ENCODE assay signal across 27 mouse cellular contexts in the genomic region with DNA sequence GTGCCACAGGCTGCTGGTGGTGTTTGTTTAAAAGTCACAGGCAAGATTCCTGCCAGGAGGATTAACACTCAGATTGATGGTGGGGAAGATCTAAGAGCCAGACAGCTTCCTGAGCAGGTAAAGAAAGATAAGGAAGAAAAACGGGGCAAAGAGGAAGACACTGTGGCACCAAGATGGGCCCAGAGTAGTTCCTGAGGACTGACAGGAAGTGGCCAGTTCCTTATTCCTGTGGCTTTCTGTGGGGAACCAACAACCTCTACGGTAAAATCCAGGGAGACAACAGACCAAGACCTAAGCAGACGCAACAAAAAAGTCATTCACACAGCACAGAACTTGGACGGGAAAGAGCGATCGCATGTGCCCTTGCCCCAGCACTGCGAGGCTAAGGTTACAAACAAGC. TPM values are rescaled to one million over a fixed set of nuclear protein-coding genes. Genes with fewer than 3 reads are reported as not detected.
DNase-seq lines count a peak whose midpoint lies in the region; ATAC-seq and TF ChIP-seq lines count a peak whose summit lies in the region.
"Had no signal": no experiment of that assay in that cellular context is flagged by ENCODE, and none has a peak within 500 bp of the region (broad histone marks: within the 10 kb centered on the region; RNA-seq: fewer than 3 reads in every experiment).

No protein-coding gene starts in this region.

- intact Hi-C loops in heart, postnatal 10 days (cut with DNase I): no loop called here

- no peak overlapping the region; the same call in 1 of the 2 replicates for H3K4me2 ChIP-seq in liver, embryonic 13.5 days
- H3K4me2 ChIP-seq in liver, embryonic 12.5 days: no peak overlapping the region
- H3K4me2 ChIP-seq in liver, postnatal 0 days (ENCODE audit: low read depth, low read length): no peak overlapping the region
- H3K4me2 ChIP-seq: embryonic facial prominence, embryonic 15.5 days; heart, embryonic 13.5 days; hindbrain, embryonic 13.5 days; limb, embryonic 12.5 days had no signal

- WGBS in liver, embryonic 13.5 days (ENCODE audit: insufficient replicate concordance): 30% methylated on average over 7 of the region's 7 CpGs
- 26% methylated on average over 7 of the region's 7 CpGs for WGBS in liver, embryonic 12.5 days (ENCODE audit: insufficient replicate concordance)
- 34% methylated on average over 7 of the region's 7 CpGs for WGBS in liver, postnatal 0 days (ENCODE audit: insufficient replicate concordance)

- H3K36me3 ChIP-seq in liver, embryonic 13.5 days: peaks cover 32% of the 10 kb centered on the region
- H3K36me3 ChIP-seq in liver, embryonic 12.5 days: peaks cover 43% of the 10 kb centered on the region
- H3K36me3 ChIP-seq in liver, postnatal 0 days (replicated peaks; ENCODE audit: insufficient read depth, low read length): peaks cover 32% of the 10 kb centered on the region

- TF ChIP-seq EP300 in liver, postnatal 0 days (IDR thresholded peaks at IDR 0.05; ENCODE audit: low read depth): no peak

- H3K9ac ChIP-seq in liver, embryonic 13.5 days: no peak overlapping the region
- no peak overlapping the region for H3K9ac ChIP-seq in liver, embryonic 12.5 days
- no peak overlapping the region for H3K9ac ChIP-seq in liver, postnatal 0 days (replicated peaks)
- H3K9ac ChIP-seq: embryonic facial prominence, embryonic 15.5 days; heart, embryonic 13.5 days; hindbrain, embryonic 13.5 days; limb, embryonic 12.5 days had no signal

- no peak overlapping the region for H3K4me3 ChIP-seq in liver, embryonic 13.5 days (replicated peaks)
- H3K4me3 ChIP-seq in liver, embryonic 12.5 days: no peak overlapping the region
- H3K4me3 ChIP-seq in liver, postnatal 0 days (ENCODE audit: low read depth, low read length): no peak overlapping the region
- H3K4me3 ChIP-seq: embryonic facial prominence, embryonic 15.5 days; heart, embryonic 13.5 days; hindbrain, embryonic 13.5 days; limb, embryonic 12.5 days; myocyte had no signal

- H3K4me1 ChIP-seq in liver, embryonic 13.5 days (replicated peaks): peaks cover 55% of the 10 kb centered on the region
- H3K4me1 ChIP-seq in liver, embryonic 12.5 days: peaks cover 56% of the 10 kb centered on the region
- peaks cover 18% of the 10 kb centered on the region for H3K4me1 ChIP-seq in liver, postnatal 0 days (ENCODE audit: insufficient read depth)
- H3K4me1 ChIP-seq: embryonic facial prominence, embryonic 15.5 days; heart, embryonic 13.5 days; hindbrain, embryonic 13.5 days; limb, embryonic 12.5 days had no signal

- ATAC-seq in liver, embryonic 13.5 days (ENCODE audit: low read depth): no peak
- ATAC-seq in liver, embryonic 12.5 days: no peak
- peak; percentile 63 for ATAC-seq in common myeloid progenitor, adult 5-6 weeks (replicated peaks; ENCODE audit: low read depth, poor library complexity, severe bottlenecking)
- no peak for ATAC-seq in liver, postnatal 0 days
- ATAC-seq in neutrophil, adult 5-6 weeks (ENCODE audit: extremely low read depth, insufficient number of reproducible peaks, low FRiP score, poor library complexity, severe bottlenecking): peak; percentile 54
- ATAC-seq: CD4-positive, CD25-positive, alpha-beta regulatory T cell, adult 4 months; forebrain, embryonic 14.5 days; midbrain, embryonic 16.5 days; Patski had no signal

- no peaks in the 10 kb centered on the region for H3K27me3 ChIP-seq in liver, embryonic 13.5 days
- no peaks in the 10 kb centered on the region for H3K27me3 ChIP-seq in liver, embryonic 12.5 days (replicated peaks)
- no peaks in the 10 kb centered on the region for H3K27me3 ChIP-seq in liver, postnatal 0 days (ENCODE audit: insufficient read depth, low read length)
- H3K27me3 ChIP-seq: embryonic facial prominence, embryonic 15.5 days; heart, embryonic 13.5 days; hindbrain, embryonic 13.5 days; limb, embryonic 12.5 days; Patski had no signal

- DNase-seq in liver, embryonic 13.5 days: no peak
- DNase-seq in liver, postnatal 0 days: no peak
- no peak for DNase-seq in adrenal gland, adult 8-10 months
- DNase-seq in heart, postnatal 10 days: no peak
- no peak for DNase-seq in c-Kit-positive CD71-positive TER-119-positive erythroid progenitor cells, embryonic 14.5 days (ENCODE audit: low spot score)
- DNase-seq: adrenal gland, adult 2 months; cerebellum, adult 9-10 months; kidney, adult 2 months; kidney, postnatal 10 days; layer of hippocampus, postnatal 36 days; lung, adult 18-20 months; lung, postnatal 10 days; right cerebral cortex, adult 18-20 months had no signal

- TF ChIP-seq CTCF in liver, postnatal 0 days (IDR thresholded peaks at IDR 0.05; ENCODE audit: low read depth): no peak

- 0 out of 2 replicates have a peak overlapping the region, but pooled peaks have one; percentile 11 for H3K27ac ChIP-seq in liver, embryonic 13.5 days
- no peak overlapping the region for H3K27ac ChIP-seq in liver, embryonic 12.5 days
- H3K27ac ChIP-seq in liver, postnatal 0 days (ENCODE audit: low read depth): peak overlapping the region; percentile 57; the same call in 1 of the 2 replicates
- H3K27ac ChIP-seq: embryonic facial prominence, embryonic 15.5 days; heart, embryonic 13.5 days; hindbrain, embryonic 13.5 days; limb, embryonic 12.5 days; stomach, postnatal 0 days had no signal

- H3K9me3 ChIP-seq in liver, embryonic 13.5 days (replicated peaks): no peaks in the 10 kb centered on the region
- H3K9me3 ChIP-seq in liver, embryonic 12.5 days (replicated peaks): no peaks in the 10 kb centered on the region
- no peaks in the 10 kb centered on the region for H3K9me3 ChIP-seq in liver, postnatal 0 days (ENCODE audit: low read length)
- H3K9me3 ChIP-seq: embryonic facial prominence, embryonic 15.5 days; heart, embryonic 13.5 days; hindbrain, embryonic 13.5 days; limb, embryonic 12.5 days had no signal

RNA-seq across cellular contexts. Expression of a gene that starts 17.3 kb away (rescaled TPM):
- 45.6 and 49.0 TPM in 2 replicates for polyA plus RNA-seq in liver, embryonic 13.5 days (2015; fragmentation: Nextera tagmentation; extraction: Ambion mirVana)
- 49.5 and 51.4 TPM in 2 replicates for polyA plus RNA-seq in liver, embryonic 12.5 days (2016; fragmentation: Nextera tagmentation; extraction: Ambion mirVana)
- 159 TPM in 2 replicates for total RNA-seq in common myeloid progenitor, adult 5-6 weeks (2017)
- 78.8 and 81.4 TPM in 2 replicates for polyA plus RNA-seq in liver, postnatal 0 days (2015; fragmentation: Nextera tagmentation; extraction: Ambion mirVana)
- 157 and 176 TPM in 2 replicates for total RNA-seq in neutrophil, adult 5-6 weeks (2017)
- 100 to 1,000 TPM; 139 to 153 (median 150) TPM for total RNA-seq in adrenal gland, adult 8-10 months (2022)
- 10 to 100 TPM; 36.7 to 37.8 TPM for total RNA-seq in heart, postnatal 10 days (2021)

RNA-seq across cellular contexts. Expression of a gene that starts 28.5 kb away (rescaled TPM):
- 0.41 and 0.85 TPM in 2 replicates for polyA plus RNA-seq in liver, embryonic 13.5 days (2015; fragmentation: Nextera tagmentation; extraction: Ambion mirVana)
- 0.92 and 1.6 TPM in 2 replicates for polyA plus RNA-seq in liver, embryonic 12.5 days (2016; fragmentation: Nextera tagmentation; extraction: Ambion mirVana)
- total RNA-seq in common myeloid progenitor, adult 5-6 weeks (2017): 40.8 and 56.1 TPM in 2 replicates
- polyA plus RNA-seq in liver, postnatal 0 days (2015; fragmentation: Nextera tagmentation; extraction: Ambion mirVana): 0.33 and 0.88 TPM in 2 replicates
- total RNA-seq in neutrophil, adult 5-6 weeks (2017): 54.4 and 60.8 TPM in 2 replicates
- total RNA-seq in adrenal gland, adult 8-10 months (2022): 1 to 10 TPM; 3.0 to 7.5 (median 5.5) TPM
- total RNA-seq in heart, postnatal 10 days (2021): 1 to 10 TPM; 5.5 to 8.3 TPM
- polyA plus RNA-seq: heart, embryonic 13.5 days; limb, embryonic 12.5 days had no signal

RNA-seq across cellular contexts. Expression of a gene that starts 33.6 kb away (rescaled TPM):
- polyA plus RNA-seq in liver, embryonic 13.5 days (2015; fragmentation: Nextera tagmentation; extraction: Ambion mirVana): 69.4 and 77.7 TPM in 2 replicates
- 75.2 and 81.9 TPM in 2 replicates for polyA plus RNA-seq in liver, embryonic 12.5 days (2016; fragmentation: Nextera tagmentation; extraction: Ambion mirVana)
- 49.9 and 62.2 TPM in 2 replicates for total RNA-seq in common myeloid progenitor, adult 5-6 weeks (2017)
- polyA plus RNA-seq in liver, postnatal 0 days (2015; fragmentation: Nextera tagmentation; extraction: Ambion mirVana): 224 and 230 TPM in 2 replicates
- 21.9 and 23.5 TPM in 2 replicates for total RNA-seq in neutrophil, adult 5-6 weeks (2017)
- total RNA-seq in adrenal gland, adult 8-10 months (2022): 100 to 1,000 TPM; 120 to 138 (median 128) TPM
- total RNA-seq in heart, postnatal 10 days (2021): 10 to 100 TPM; 50.0 to 53.8 TPM

RNA-seq across cellular contexts. Expression of a gene that starts 40.3 kb away (rescaled TPM):
- 645 and 664 TPM in 2 replicates for polyA plus RNA-seq in liver, embryonic 13.5 days (2015; fragmentation: Nextera tagmentation; extraction: Ambion mirVana)
- polyA plus RNA-seq in liver, embryonic 12.5 days (2016; fragmentation: Nextera tagmentation; extraction: Ambion mirVana): 766 and 777 TPM in 2 replicates
- 723 and 923 TPM in 2 replicates for total RNA-seq in common myeloid progenitor, adult 5-6 weeks (2017)
- 209 and 225 TPM in 2 replicates for polyA plus RNA-seq in liver, postnatal 0 days (2015; fragmentation: Nextera tagmentation; extraction: Ambion mirVana)
- 25.9 and 31.7 TPM in 2 replicates for total RNA-seq in neutrophil, adult 5-6 weeks (2017)
- total RNA-seq in adrenal gland, adult 8-10 months (2022): 100 to 1,000 TPM; 197 to 246 (median 230) TPM
- total RNA-seq in heart, postnatal 10 days (2021): 100 to 1,000 TPM; 154 to 196 TPM

RNA-seq across cellular contexts. Expression of a gene that starts 43.6 kb away (rescaled TPM):
- 0.07 TPM in 1 of 2 replicates, not detected in the other for polyA plus RNA-seq in liver, embryonic 13.5 days (2015; fragmentation: Nextera tagmentation; extraction: Ambion mirVana)
- polyA plus RNA-seq in liver, embryonic 12.5 days (2016; fragmentation: Nextera tagmentation; extraction: Ambion mirVana): 0.06 and 0.20 TPM in 2 replicates
- 0.23 TPM in 1 of 2 replicates, not detected in the other for total RNA-seq in common myeloid progenitor, adult 5-6 weeks (2017)
- polyA plus RNA-seq in liver, postnatal 0 days (2015; fragmentation: Nextera tagmentation; extraction: Ambion mirVana): 0.04 and 0.06 TPM in 2 replicates
- 0.98 and 1.9 TPM in 2 replicates for total RNA-seq in neutrophil, adult 5-6 weeks (2017)
- 10 to 100 TPM in 2 of 4 experiments, 1 to 10 TPM in 2; 8.9 to 11.3 (median 10.3) TPM for total RNA-seq in adrenal gland, adult 8-10 months (2022)
- total RNA-seq in heart, postnatal 10 days (2021): 1 to 10 TPM; 1.7 to 2.9 TPM
- total RNA-seq: megakaryocyte-erythroid progenitor cell, adult 5-6 weeks had no signal

Comparison
In these comparisons a context has a peak if more than half of its experiments do, and no peak if none do; other contexts are left out.
1. ATAC-seq: peak in common myeloid progenitor, adult 5-6 weeks (single experiment) and neutrophil, adult 5-6 weeks (single experiment); none in liver, embryonic 13.5 days (single experiment), liver, embryonic 12.5 days (single experiment) and liver, postnatal 0 days (single experiment).